ENCODE assay signal across 9 mouse cellular contexts in the genomic region with DNA sequence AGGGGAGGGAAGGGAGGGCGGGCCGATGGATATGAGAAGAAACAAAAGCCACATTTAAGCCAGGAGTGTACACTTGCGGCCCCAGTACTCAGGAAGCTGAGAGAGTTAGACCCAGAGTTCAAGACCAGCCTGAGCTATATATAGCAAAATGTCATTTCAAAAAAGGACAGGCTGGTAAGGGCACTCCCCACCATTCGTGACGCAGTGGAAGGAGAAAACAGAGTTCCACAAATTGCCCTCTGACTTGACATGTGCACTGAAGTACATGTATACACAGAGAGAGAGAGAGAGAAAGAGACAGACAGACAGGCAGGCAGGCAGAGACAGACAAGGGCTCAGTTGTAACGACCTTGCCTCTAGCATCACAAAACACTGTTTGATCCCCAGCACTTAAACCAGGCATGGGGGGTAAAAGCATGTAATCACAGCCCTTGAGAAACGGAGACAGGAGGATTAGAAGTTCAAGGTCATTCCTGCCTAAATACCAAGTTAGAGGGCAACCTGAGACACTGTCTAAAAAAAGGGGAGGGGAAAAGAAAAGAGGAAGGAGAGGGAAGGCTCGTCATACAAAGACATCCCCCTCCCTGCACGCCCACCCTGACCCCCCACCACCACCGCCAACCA. TPM values are rescaled to one million over a fixed set of nuclear protein-coding genes. Genes with fewer than 3 reads are reported as not detected.
DNase-seq lines count a peak whose midpoint lies in the region; ATAC-seq and TF ChIP-seq lines count a peak whose summit lies in the region.
"Had no signal": no experiment of that assay in that cellular context is flagged by ENCODE, and none has a peak within 500 bp of the region (broad histone marks: within the 10 kb centered on the region; RNA-seq: fewer than 3 reads in every experiment).

No protein-coding gene starts in this region.

- DNase-seq in hindbrain, embryonic 14.5 days (ENCODE audit: low spot score) = no peak
- peak; percentile 95 for DNase-seq in R1 (ENCODE audit: low read depth, low spot score)
- DNase-seq in limb, embryonic 14.5 days (ENCODE audit: low spot score) = no peak
- no peak for DNase-seq in right cerebral cortex, adult 18-20 months
- DNase-seq: layer of hippocampus, adult 9-11 months had no signal

- TF ChIP-seq POLR2A in limb, embryonic 14.5 days (IDR thresholded peaks at IDR 0.05; ENCODE audit: borderline replicate concordance, extremely low read depth, insufficient read depth, insufficient read length) = no peak

- H3K27ac ChIP-seq in hindbrain, embryonic 16.5 days (ENCODE audit: low read depth, low read length) = peak overlapping the region; percentile 21; the same call in 1 of the 2 replicates
- H3K27ac ChIP-seq in hindbrain, embryonic 14.5 days = no peak overlapping the region
- peak overlapping the region; percentile 58 for H3K27ac ChIP-seq in limb, embryonic 14.5 days (replicated peaks; ENCODE audit: low read depth, low read length)
- H3K27ac ChIP-seq in midbrain, embryonic 13.5 days = no peak overlapping the region
- H3K27ac ChIP-seq: forebrain, embryonic 15.5 days had no signal

- H3K4me3 ChIP-seq in hindbrain, embryonic 16.5 days (ENCODE audit: low read length) = no peak overlapping the region
- H3K4me3 ChIP-seq in hindbrain, embryonic 14.5 days (replicated peaks; ENCODE audit: low read length) = no peak overlapping the region
- no peak overlapping the region for H3K4me3 ChIP-seq in limb, embryonic 14.5 days (replicated peaks; ENCODE audit: low read length)
- no peak overlapping the region for H3K4me3 ChIP-seq in midbrain, embryonic 13.5 days (replicated peaks)
- H3K4me3 ChIP-seq: forebrain, embryonic 15.5 days had no signal

- 68% methylated on average over 10 of the region's 10 CpGs for WGBS in hindbrain, embryonic 16.5 days
- WGBS in hindbrain, embryonic 14.5 days = 73% methylated on average over 10 of the region's 10 CpGs
- 65% methylated on average over 10 of the region's 10 CpGs for WGBS in limb, embryonic 14.5 days
- 80% methylated on average over 10 of the region's 10 CpGs for WGBS in midbrain, embryonic 13.5 days

- no peak overlapping the region for H3K4me2 ChIP-seq in hindbrain, embryonic 16.5 days (ENCODE audit: low read length)
- H3K4me2 ChIP-seq in hindbrain, embryonic 14.5 days (replicated peaks) = no peak overlapping the region
- no peak overlapping the region for H3K4me2 ChIP-seq in limb, embryonic 14.5 days (replicated peaks; ENCODE audit: low read depth, low read length, severe bottlenecking)
- H3K4me2 ChIP-seq in midbrain, embryonic 13.5 days (replicated peaks) = no peak overlapping the region
- H3K4me2 ChIP-seq: forebrain, embryonic 15.5 days had no signal

- no peaks in the 10 kb centered on the region for H3K36me3 ChIP-seq in hindbrain, embryonic 16.5 days (ENCODE audit: control insufficient read depth, insufficient read depth, low read length)
- H3K36me3 ChIP-seq in hindbrain, embryonic 14.5 days (replicated peaks; ENCODE audit: control insufficient read depth, insufficient read depth) = peaks cover 9% of the 10 kb centered on the region; the same call in 1 of the 2 replicates
- H3K36me3 ChIP-seq in limb, embryonic 14.5 days (ENCODE audit: control insufficient read depth, insufficient read depth, low read length) = peaks cover 36% of the 10 kb centered on the region
- H3K36me3 ChIP-seq in midbrain, embryonic 13.5 days = peaks cover 64% of the 10 kb centered on the region

- peaks cover 12% of the 10 kb centered on the region for H3K4me1 ChIP-seq in hindbrain, embryonic 16.5 days (ENCODE audit: control insufficient read depth, insufficient read depth, low read depth, low read length)
- H3K4me1 ChIP-seq in hindbrain, embryonic 14.5 days (replicated peaks; ENCODE audit: control insufficient read depth, insufficient read depth, low read length) = no peaks in the 10 kb centered on the region; the same call in 1 of the 2 replicates
- peaks cover 19% of the 10 kb centered on the region for H3K4me1 ChIP-seq in limb, embryonic 14.5 days (ENCODE audit: control insufficient read depth, insufficient read depth, low read length)
- H3K4me1 ChIP-seq in midbrain, embryonic 13.5 days (replicated peaks) = peaks cover 12% of the 10 kb centered on the region

- no peak overlapping the region for H3K9ac ChIP-seq in hindbrain, embryonic 16.5 days (ENCODE audit: low read depth, low read length)
- no peak overlapping the region for H3K9ac ChIP-seq in hindbrain, embryonic 14.5 days
- H3K9ac ChIP-seq in limb, embryonic 14.5 days (ENCODE audit: low read depth, low read length, severe bottlenecking) = 0 out of 2 replicates have a peak overlapping the region, but pooled peaks have one; percentile 8
- no peak overlapping the region for H3K9ac ChIP-seq in midbrain, embryonic 13.5 days (replicated peaks)
- H3K9ac ChIP-seq: forebrain, embryonic 15.5 days had no signal

- no peaks in the 10 kb centered on the region for H3K27me3 ChIP-seq in hindbrain, embryonic 16.5 days (replicated peaks; ENCODE audit: control insufficient read depth, insufficient read depth, low read length)
- no peaks in the 10 kb centered on the region for H3K27me3 ChIP-seq in hindbrain, embryonic 14.5 days (ENCODE audit: control insufficient read depth, insufficient read depth, low read length)
- H3K27me3 ChIP-seq in limb, embryonic 14.5 days (ENCODE audit: control insufficient read depth, insufficient read depth, low read length) = no peaks in the 10 kb centered on the region
- H3K27me3 ChIP-seq in midbrain, embryonic 13.5 days = no peaks in the 10 kb centered on the region
- H3K27me3 ChIP-seq: forebrain, embryonic 15.5 days had no signal

- no peaks in the 10 kb centered on the region for H3K9me3 ChIP-seq in hindbrain, embryonic 16.5 days (ENCODE audit: control insufficient read depth, low read length)
- H3K9me3 ChIP-seq in hindbrain, embryonic 14.5 days (ENCODE audit: control insufficient read depth, low read length) = 0 out of 2 replicates have a peak, but pooled peaks cover 4% of the 10 kb centered on the region
- H3K9me3 ChIP-seq in limb, embryonic 14.5 days (ENCODE audit: control insufficient read depth, low read length) = no peaks in the 10 kb centered on the region
- H3K9me3 ChIP-seq in midbrain, embryonic 13.5 days = 0 out of 2 replicates have a peak, but pooled peaks cover 12% of the 10 kb centered on the region

- ATAC-seq in hindbrain, embryonic 16.5 days = no peak
- ATAC-seq in hindbrain, embryonic 14.5 days (ENCODE audit: low FRiP score) = no peak
- ATAC-seq in CD4-positive, CD25-positive, alpha-beta regulatory T cell, adult 4 months = peak; percentile 39
- no peak for ATAC-seq in limb, embryonic 14.5 days (ENCODE audit: low FRiP score, low read depth)
- ATAC-seq in midbrain, embryonic 13.5 days = no peak
- ATAC-seq: forebrain, embryonic 15.5 days had no signal

RNA-seq across cellular contexts. Expression of a gene that starts 11.2 kb away (rescaled TPM):
- 49.3 and 67.3 TPM in 2 replicates for polyA plus RNA-seq in hindbrain, embryonic 16.5 days (2015; fragmentation: Nextera tagmentation; extraction: Ambion mirVana)
- polyA plus RNA-seq in hindbrain, embryonic 14.5 days (2014; fragmentation: Nextera tagmentation; extraction: Ambion mirVana) = 57.1 and 57.3 TPM in 2 replicates
- 1 to 10 TPM; 6.0 to 8.0 TPM for polyA plus RNA-seq in CD4-positive, CD25-positive, alpha-beta regulatory T cell, adult 4 months (2017; shearing (Covaris generic))
- polyA plus RNA-seq in limb, embryonic 14.5 days (2012; rRNA removed) = 99.0 and 113 TPM in 2 replicates
- 100 and 103 TPM in 2 replicates for polyA plus RNA-seq in limb, embryonic 14.5 days (2014; fragmentation: Nextera tagmentation; extraction: Ambion mirVana)
- polyA plus RNA-seq in midbrain, embryonic 13.5 days (2015; fragmentation: Nextera tagmentation; extraction: Ambion mirVana) = 89.6 and 96.6 TPM in 2 replicates

Comparison
In these comparisons a context has a peak if more than half of its experiments do, and no peak if none do; other contexts are left out.
1. H3K27ac ChIP-seq: peak in hindbrain, embryonic 16.5 days (single experiment) and limb, embryonic 14.5 days (single experiment); none in hindbrain, embryonic 14.5 days (single experiment) and midbrain, embryonic 13.5 days (single experiment).